In genomic region chr2:126084326-126084725, GRCm38 (mm10) we compare ENCODE assay signal across 21 mouse cellular contexts. TPM values are rescaled to one million over a fixed set of nuclear protein-coding genes. Genes with fewer than 3 reads are reported as not detected.
DNase-seq lines count a peak whose midpoint lies in the region.
"Had no signal": no experiment of that assay in that cellular context is flagged by ENCODE, and none has a peak within 500 bp of the region (broad histone marks: within the 10 kb centered on the region; RNA-seq: fewer than 3 reads in every experiment).

No protein-coding gene starts in this region.

- intact Hi-C loops in heart, postnatal 14 days (cut with DNase I), result no loop called here
- intact Hi-C loops in left cerebral cortex, postnatal 4 days (cut with DNase I), result no loop called here
- intact Hi-C loops in left cerebral cortex, postnatal 14 days (cut with DNase I), result no loop called here

- DNase-seq in cerebellum, postnatal 10 days, result peak; percentile 62 to 79
- no peak for DNase-seq in cerebellum, adult 11-12 months
- DNase-seq in heart, adult 18-20 months, result peak; percentile 45 to 64
- no peak for DNase-seq in heart, postnatal 14 days
- peak; percentile 60 for DNase-seq in left cerebral cortex, postnatal 4 days
- DNase-seq in left cerebral cortex, postnatal 14 days (ENCODE audit: low spot score in 2 of 2), result no peak
- DNase-seq in layer of hippocampus, postnatal 36 days, result peak; percentile 26 to 39
- DNase-seq in urinary bladder, adult 18-20 months (ENCODE audit: low spot score in 2 of 2), result no peak
- DNase-seq: adrenal gland, postnatal 14 days; cerebellum, adult 9-11 months; embryo, embryonic 11 days; kidney, adult 9 months; kidney, postnatal 14 days; liver, embryonic 13.5 days; lung, adult 2 months; lung, postnatal 14 days; right cerebral cortex, postnatal 25 days had no signal

RNA-seq across cellular contexts. Expression of gene Fgf7, which starts 49.9 kb away (rescaled TPM):
- 1 to 10 TPM; 2.4 to 2.5 TPM for total RNA-seq in heart, adult 18-20 months (2021)
- 1 to 10 TPM in 1 of 2 experiments, under 1 TPM in 1; 0.59 to 1.2 TPM for total RNA-seq in heart, postnatal 14 days (2021)
- total RNA-seq in left cerebral cortex, postnatal 4 days (2021), result under 1 TPM; 0.42 to 0.72 TPM
- under 1 TPM; 0.42 to 0.55 TPM for total RNA-seq in left cerebral cortex, postnatal 14 days (2021)
- total RNA-seq in layer of hippocampus, postnatal 36 days (2021), result under 1 TPM; 0.40 to 0.78 TPM
- total RNA-seq: hematopoietic stem cell, adult 5-6 weeks; left cerebral cortex, postnatal 25 days; megakaryocyte progenitor cell, adult 5-6 weeks; monocyte, adult 5-6 weeks had no signal

Comparison
In these comparisons a context has a peak if more than half of its experiments do, and no peak if none do; other contexts are left out.
1. DNase-seq: peak in cerebellum, postnatal 10 days (2 of 2), heart, adult 18-20 months (2 of 2), left cerebral cortex, postnatal 4 days (single experiment) and layer of hippocampus, postnatal 36 days (2 of 2); none in cerebellum, adult 11-12 months (single experiment), heart, postnatal 14 days (0 of 2), left cerebral cortex, postnatal 14 days (0 of 2) and urinary bladder, adult 18-20 months (0 of 2).